Mouse (Mus musculus) heart, postnatal 10 days (tissue): ENCODE results near the gene Tanc1. TPM values are rescaled to one million over a fixed set of nuclear protein-coding genes. Genes with fewer than 3 reads are reported as not detected.
"Not testable (repeated sequence)": the region's sequence is repeated elsewhere in the genome, so short reads cannot be mapped to it uniquely, and the experiment has no call there.

ENCODE experiments used
- DNase-seq, 2 experiments: peaks; one replicate each; pipeline ENCODE4 v3.0.0; 2021
- intact Hi-C: fragments of 180-260 bp; cut with DNase I; formaldehyde crosslinking; loops from one replicate; pipeline ENCODE4 v1.15.1; 2025
- total RNA-seq, 2 experiments: library from RNA; stranded (reverse); gene quantifications; 2 replicates each; pipeline ENCODE4 v1.2.3; 2021

Tanc1 gene
- total RNA-seq: 10 to 100 TPM; 37.0 to 37.6 TPM

DNA sequence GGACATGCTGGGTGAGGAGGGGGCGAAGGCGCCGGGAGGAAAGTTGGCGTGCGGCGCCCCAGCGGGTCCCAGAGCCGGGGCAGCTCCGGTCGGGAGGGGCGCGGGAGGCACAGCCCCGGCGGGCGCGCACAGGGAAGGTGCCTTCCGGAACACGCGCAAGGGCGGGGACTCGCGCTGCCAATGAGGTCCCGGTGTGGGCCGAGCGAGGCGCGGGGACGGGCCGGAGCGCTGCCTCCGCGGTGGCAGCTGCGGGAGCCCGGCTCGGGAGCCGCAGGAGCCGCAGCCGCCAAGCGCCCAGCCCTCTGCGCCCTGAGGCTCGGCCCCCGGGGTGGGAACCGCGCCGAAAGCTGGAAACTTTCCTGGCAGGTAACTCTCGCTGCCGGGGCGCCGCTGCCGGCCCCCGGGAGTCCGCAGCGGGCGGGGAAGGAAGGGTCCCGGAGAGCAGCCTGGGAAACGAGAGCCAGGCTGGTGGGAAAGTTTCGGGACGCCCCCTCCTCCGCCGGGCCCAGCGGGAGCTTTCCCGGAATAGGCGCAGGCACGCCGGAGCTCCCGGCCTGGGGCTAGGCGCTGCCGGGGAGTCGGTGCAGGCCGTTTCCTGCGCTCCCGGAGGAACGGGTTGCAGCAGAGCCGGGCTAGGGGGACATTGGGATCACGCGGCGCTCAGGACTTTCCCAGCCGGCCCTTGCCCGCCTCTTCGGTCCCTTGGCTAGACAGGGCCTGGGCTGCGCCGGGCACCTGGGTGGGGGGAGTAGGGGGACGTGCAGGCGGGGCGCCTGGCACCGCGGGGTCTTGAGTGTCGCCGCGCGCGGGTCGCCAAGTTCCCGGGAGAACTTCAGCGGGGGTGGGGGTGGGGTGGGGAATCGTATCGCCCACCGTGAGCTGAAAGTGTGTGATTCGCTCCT is at the start of gene Tanc1:
Gene Tanc1, plus strand, starts transcription at position 212 of the 902 bp plus-strand sequence.
- intact Hi-C loops: loop anchor here (2.0 to 5.0 kb wide), 3 partner anchors 60 to 135 kb away; no protein-coding TSS in a partner anchor
- peak; percentile 91 to 93 for DNase-seq

DNA sequence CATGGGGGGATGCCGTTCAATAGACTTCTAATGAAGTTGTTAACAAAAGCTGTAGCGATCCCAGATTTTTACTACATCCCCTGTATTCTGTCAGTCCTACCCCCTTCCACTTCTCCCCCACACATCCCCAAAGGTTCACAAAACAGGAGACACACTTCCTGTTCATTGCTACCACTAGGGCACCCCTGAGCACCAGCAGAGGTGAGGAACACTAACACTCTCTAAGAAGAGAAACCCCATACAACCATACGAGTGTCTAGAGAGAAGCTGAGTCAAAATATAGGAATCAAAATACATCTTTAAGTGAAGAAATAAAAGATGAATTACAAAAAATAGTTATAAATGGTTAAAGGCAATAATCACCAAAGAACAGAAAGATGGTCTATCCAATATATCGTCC is 49.6 kb upstream of the Tanc1 start:
- intact Hi-C loops: no loop called here

DNA sequence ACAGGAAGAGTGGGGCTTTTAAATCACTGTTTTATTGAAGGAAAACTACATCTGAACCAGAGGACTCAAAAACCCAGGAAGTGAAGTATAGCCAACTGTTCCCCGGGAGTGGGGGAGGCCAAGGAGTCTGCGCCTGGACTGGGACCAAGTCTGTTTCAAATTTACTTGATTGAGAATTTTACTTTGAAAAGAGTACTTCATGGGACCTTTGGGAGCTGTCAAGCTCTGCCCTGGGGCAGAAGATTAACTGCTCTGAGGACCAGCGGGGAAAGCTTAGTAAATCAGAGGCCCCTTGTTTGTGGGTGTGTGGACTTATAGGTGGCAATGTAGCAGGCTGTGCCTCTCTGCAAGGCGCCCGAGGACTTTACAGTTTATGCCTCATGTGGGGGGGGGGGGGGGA is 49.1 kb upstream of the Tanc1 start:
- intact Hi-C loops: no loop called here

More for the DNA sequence above, 49.6 kb upstream of the Tanc1 start:
- DNase-seq: no peak

DNA sequence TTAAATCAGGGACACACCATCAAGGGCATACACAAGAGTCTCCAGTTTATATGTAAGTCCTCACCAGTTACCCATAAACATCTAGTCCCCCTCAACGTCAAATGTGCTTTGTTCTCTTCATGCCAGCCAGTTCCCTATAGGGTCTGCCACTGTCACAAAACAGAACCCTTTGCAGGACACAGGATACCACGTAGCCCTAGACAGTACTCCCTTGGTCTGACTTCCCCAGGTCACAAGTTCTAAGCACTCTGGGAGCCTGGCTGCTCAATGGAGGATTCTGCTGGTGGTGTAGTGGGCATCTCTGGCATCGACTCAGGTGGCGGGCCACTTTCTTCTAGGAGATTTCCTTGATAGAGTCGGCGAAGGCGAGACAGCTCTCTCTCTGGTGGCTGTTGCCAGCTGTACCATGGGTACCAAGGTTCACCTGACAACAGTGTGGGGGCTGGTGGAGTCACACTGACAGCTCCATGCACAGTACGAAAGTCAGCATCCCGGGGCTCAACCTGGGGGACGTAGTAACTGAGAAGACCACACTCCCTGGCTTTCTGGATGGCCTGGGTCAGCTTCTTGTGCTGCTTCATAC is 47.7 kb upstream of the Tanc1 start:
- intact Hi-C loops, DNase-seq: not testable (repeated sequence)

More for the DNA sequence above, 49.1 kb upstream of the Tanc1 start:
- peak in 1 of 2 experiments; percentile 6 for DNase-seq

- DNase-seq: no peak
- intact Hi-C loops: no loop called here
These were observed 46.9 kb upstream of the Tanc1 start for GRCm38 (mm10) chr2:59564947-59565346.

DNA sequence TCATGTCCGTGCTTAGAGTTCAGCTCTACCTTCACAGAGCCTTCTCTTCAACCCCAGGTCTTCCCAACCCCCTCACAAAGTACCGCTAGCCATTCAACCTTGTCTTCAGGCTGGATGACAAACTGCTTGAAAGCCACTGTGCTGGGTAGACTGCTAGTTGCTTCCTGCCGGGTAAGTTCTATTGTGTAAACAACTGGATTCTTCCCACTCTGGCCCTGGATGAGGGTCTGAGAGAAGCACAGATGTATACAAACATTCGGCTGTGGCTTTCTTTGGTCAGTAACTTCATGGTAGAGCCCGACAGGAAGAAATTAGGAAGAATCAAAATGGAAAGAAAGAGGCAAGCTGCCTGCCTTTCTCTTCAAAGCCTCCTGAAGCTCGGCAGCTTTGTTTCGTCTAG is 30.9 kb upstream of the Tanc1 start:
- intact Hi-C loops: no loop called here
- no peak for DNase-seq

- no peak for DNase-seq
- intact Hi-C loops: no loop called here
These were observed 27.9 kb upstream of the Tanc1 start for GRCm38 (mm10) chr2:59583961-59584360.

- intact Hi-C loops: no loop called here
These were observed 24.3 kb upstream of the Tanc1 start for GRCm38 (mm10) chr2:59587387-59588095.

GRCm38 (mm10) chr2:59588096-59588405 is 23.8 kb upstream of the Tanc1 start:
- no peak for DNase-seq
- intact Hi-C loops: no loop called here

More at GRCm38 (mm10) chr2:59587387-59588095, 24.3 kb upstream of the Tanc1 start:
- DNase-seq: no peak

DNA sequence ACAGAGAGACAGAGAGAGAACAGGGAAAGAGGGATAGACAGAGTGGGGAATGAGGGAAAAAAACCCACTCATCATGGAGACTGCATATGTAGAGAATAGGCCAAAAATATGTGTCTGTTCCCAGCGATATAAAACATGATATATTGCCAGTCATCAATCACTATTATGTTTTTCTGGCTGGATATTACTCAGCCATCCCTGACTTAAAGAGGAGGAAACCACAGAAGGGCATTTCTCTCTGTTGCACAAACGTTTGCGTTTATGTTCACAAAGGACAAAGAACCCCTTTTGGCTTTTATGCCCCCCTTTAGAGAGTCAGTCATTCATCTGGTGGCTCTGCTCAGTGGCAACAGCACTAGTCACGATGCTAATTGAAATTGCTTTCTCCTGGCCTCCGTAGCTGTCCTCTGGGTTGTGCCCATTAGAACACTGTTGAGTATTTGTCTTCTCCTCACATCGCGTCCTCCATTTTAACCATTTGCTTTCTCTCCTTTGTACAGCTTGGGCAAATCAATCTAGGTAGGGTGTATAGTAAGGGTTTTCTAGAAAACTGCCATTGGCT is 18.4 kb upstream of the Tanc1 start:
- DNase-seq: no peak
- intact Hi-C loops: no loop called here

DNA sequence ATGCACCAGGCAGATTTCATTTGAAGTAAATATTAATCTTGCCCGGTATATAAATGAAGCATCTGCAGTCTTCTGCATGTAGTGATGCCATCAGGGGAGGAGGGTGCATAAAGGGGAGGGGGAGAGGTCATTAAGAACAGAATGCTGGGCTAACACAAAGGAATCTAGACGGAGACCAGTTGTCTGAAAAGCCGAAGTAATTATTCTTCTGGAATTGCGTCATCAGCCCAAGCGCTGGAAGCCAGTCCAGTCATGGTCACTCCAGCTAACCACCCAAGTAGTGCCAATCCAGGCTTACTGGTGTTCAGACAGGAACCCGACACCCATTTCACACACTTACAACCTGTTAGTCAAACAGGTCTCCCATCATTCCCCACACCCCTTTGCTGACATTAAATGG is 17.7 kb upstream of the Tanc1 start:
- intact Hi-C loops: no loop called here
- no peak for DNase-seq

- intact Hi-C loops: no loop called here
- DNase-seq: no peak
These were observed 15.3 kb upstream of the Tanc1 start for GRCm38 (mm10) chr2:59596545-59596944.

- no peak for DNase-seq
- intact Hi-C loops: no loop called here
These were observed 13.6 kb upstream of the Tanc1 start for GRCm38 (mm10) chr2:59598286-59598685.

DNA sequence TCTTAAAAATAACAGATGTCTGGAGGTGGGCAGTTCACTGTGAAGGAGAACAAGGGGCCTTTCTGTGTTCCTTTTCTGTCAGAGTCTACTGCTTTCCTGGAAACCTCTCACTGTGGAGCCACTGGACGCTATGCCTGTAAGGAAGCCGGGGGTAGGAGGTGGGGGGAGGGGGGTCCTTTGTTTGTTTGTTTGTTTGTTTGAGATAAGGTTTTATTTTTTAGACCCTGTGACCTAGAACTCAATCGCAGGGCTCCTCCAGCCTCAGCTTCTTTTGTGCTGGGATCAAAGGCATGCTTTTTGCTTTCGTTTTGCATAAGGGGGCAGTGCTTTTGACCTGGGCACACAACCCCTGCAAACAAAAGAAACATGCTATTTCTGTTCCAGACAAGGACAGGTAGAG is 12.9 kb upstream of the Tanc1 start:
- no peak for DNase-seq
- intact Hi-C loops: no loop called here

DNA sequence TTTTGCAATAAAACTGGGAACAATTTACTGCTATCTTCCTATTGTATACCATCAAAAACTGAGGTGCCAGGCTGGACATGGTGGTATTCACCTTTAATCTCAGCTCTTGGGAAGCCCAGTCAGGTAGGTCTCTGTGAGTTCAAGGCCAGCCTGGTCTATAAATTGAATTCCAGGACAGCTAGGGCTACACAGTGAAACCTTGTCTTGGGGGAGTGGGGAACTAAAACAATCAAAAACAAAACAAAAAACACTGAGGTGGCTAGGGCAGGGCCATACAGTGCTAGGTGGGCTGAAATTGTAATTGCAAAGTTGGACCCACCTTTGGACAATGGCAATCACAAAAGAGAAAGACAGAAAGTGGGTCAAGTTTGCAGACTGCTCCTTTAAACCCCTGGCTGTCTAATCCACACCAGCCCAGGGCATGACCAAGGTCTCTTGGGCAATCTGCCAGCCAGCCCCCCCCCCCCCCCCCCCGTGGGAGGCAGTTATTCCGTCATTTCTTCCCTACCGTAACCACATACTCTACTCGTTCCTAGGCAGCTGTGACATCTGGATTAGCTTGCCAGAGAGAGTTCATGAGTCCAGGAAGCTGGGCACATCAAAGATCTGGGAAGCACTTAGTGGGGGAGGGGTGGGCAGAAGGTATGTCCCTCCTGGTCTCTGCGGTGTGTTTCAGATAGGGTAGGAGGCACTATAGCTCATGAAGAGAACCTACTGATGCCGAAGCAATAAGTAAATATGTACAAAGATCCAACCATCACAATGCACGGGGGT is 12.3 kb upstream of the Tanc1 start:
- intact Hi-C loops: no loop called here
- peak in 1 of 2 experiments; percentile 30 for DNase-seq

DNA sequence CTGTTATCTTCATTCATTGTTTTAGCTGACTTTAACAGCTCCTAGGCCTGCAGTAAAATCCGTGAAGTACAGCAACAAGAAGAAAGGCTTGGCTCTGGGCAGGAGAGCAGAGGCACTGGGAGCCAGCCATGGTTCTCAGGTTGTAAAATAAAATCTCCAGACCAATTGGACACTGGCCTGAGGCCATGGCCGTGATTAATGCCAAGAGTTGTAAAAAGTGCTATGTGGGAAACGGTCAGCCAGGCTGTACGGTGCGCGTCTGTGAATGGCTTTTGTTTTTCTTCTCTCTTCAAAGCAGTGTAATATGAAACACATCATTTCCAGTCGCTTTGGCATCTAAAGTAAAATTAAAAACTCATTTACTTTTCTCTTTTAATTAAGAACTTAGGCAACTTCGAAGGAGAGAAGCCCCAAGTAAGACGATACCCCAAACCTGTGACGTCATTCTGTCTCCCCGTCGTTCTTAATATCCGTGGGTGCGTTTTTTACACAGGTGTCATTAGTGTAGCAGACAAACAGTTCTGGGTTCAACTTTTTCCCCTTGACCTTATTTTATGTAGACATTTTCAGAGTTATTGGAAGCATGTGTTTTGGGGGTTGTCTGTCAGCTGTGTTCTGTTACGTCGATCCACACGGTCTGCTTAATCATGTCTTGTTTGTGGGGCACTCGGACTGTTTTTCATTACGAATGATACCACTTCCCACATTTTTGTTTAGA is 11.6 kb upstream of the Tanc1 start:
- intact Hi-C loops: no loop called here
- peak; percentile 65 to 71 for DNase-seq

GRCm38 (mm10) chr2:59600980-59601379 is 10.9 kb upstream of the Tanc1 start:
- intact Hi-C loops: no loop called here

DNA sequence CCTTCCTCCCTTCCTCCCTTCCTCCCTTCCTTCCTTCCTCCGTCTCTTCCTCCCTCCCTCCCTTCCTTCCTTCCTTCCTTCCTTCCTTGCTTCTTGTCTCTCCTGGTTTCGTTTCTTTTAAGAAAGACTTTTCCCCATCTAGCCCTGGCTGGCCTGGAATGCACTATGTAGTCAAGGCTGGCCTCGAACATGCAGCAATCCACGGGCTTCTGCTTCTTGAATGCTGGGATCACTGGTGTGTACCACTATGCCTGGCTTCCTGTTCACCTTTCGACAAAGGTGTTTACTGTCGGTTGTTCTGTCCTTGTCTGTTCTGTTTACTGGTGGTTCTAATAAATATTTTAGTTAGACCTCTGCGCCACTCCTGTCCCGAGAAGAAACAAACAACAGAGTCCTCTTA is 10.4 kb upstream of the Tanc1 start:
- DNase-seq: no peak
- intact Hi-C loops: no loop called here

More at GRCm38 (mm10) chr2:59600980-59601379, 10.9 kb upstream of the Tanc1 start:
- no peak for DNase-seq

GRCm38 (mm10) chr2:59608958-59609357 is 2.9 kb upstream of the Tanc1 start:
- intact Hi-C loops: no loop called here

More at GRCm38 (mm10) chr2:59608958-59609357, 2.9 kb upstream of the Tanc1 start:
- no peak for DNase-seq
